Mouse (Mus musculus) thymus, adult 2 months (tissue): ENCODE measurements at regions not wholly inside any gene's neighbourhood (a gene's known extent, or its start where the extent isn't known, plus 50 kb on each side); places are given as distances from the start of the nearest gene placed in this dataset.

Experiments
- DNase-seq: peaks from one replicate; pipeline ENCODE4 v3.0.0; 2021
- H3K27ac ChIP-seq: fragments of 200-500 bp; 2 replicates; pipeline ENCODE4 v1.5.1; 2012; ENCODE audit warnings: low read length, control low read depth; ENCODE audit not compliant: control insufficient read depth, insufficient read depth
- H3K27me3 ChIP-seq: fragments of 200-500 bp; 2 replicates; pipeline ENCODE4 v1.6.1; 2012; ENCODE audit warnings: mild to moderate bottlenecking, low read length, moderate library complexity, mixed read lengths; ENCODE audit not compliant: control insufficient read depth, insufficient read depth
- H3K36me3 ChIP-seq: fragments of 200-500 bp; 2 replicates; pipeline ENCODE4 v1.6.1; 2012; ENCODE audit warnings: mild to moderate bottlenecking, low read length, moderate library complexity; ENCODE audit not compliant: control insufficient read depth, insufficient read depth
- H3K4me1 ChIP-seq: fragments of 200-500 bp; replicated peaks from 2 replicates; pipeline ENCODE4 v1.6.1; 2012; ENCODE audit warnings: low read length; ENCODE audit not compliant: control insufficient read depth, insufficient read depth
- H3K4me3 ChIP-seq: fragments of 200-500 bp; 2 replicates; pipeline ENCODE4 v1.5.1; 2012; ENCODE audit warnings: mild to moderate bottlenecking, low read length, control low read depth, moderate library complexity; ENCODE audit not compliant: control insufficient read depth, insufficient read depth
- CTCF ChIP-seq: fragments of 200-500 bp; IDR thresholded peaks from 2 replicates; pipeline ENCODE4 v1.5.1; 2012; ENCODE audit warnings: mild to moderate bottlenecking, control low read depth, low read length, moderate library complexity, borderline replicate concordance; ENCODE audit not compliant: control insufficient read depth, poor library complexity, insufficient read depth; ENCODE audit errors: extremely low read depth
- POLR2A ChIP-seq: fragments of 200-500 bp; IDR thresholded peaks from 2 replicates; pipeline ENCODE4 v1.6.1; 2012; ENCODE audit warnings: mild to moderate bottlenecking, low read length, control low read depth, moderate library complexity; ENCODE audit not compliant: control insufficient read depth, poor library complexity, insufficient read depth; ENCODE audit errors: extremely low read depth
- WGBS: fragments of 180-500 bp; shearing (Covaris S2); methylation state at CpG from one replicate; pipeline ENCODE4 v1.1.7; 2018; 5-methylcytosine and 5-hydroxymethylcytosine counted together

DNA sequence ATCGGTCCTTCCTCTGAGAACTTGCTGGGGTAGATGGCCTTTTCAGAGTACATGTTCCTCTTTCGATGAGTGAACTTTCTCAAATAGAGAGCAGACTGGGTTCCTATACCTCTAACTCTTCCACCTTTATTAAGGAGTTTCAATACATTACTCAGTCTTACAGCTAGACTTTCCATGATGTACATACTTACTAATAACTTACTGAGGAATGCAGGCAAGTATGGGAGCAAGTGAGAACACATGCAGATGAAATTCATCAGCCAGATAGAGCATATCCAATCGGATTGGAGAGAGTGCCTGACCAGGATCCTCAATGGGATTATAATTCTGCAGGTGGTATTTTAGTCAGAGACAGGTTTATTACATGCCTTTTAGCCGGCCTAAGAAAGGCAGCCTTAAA, 292.2 kb upstream of the Large1 start:
- no peaks in the 10 kb centered on the region for H3K36me3 ChIP-seq
- no peaks in the 10 kb centered on the region for H3K27me3 ChIP-seq
- no peak for TF ChIP-seq CTCF
- TF ChIP-seq POLR2A, result no peak
- H3K4me3 ChIP-seq, result no peak overlapping the region
- no peak for DNase-seq
- 85% methylated on average over 4 of the region's 4 CpGs for WGBS
- H3K27ac ChIP-seq, result no peak overlapping the region
- H3K4me1 ChIP-seq, result no peaks in the 10 kb centered on the region

DNA sequence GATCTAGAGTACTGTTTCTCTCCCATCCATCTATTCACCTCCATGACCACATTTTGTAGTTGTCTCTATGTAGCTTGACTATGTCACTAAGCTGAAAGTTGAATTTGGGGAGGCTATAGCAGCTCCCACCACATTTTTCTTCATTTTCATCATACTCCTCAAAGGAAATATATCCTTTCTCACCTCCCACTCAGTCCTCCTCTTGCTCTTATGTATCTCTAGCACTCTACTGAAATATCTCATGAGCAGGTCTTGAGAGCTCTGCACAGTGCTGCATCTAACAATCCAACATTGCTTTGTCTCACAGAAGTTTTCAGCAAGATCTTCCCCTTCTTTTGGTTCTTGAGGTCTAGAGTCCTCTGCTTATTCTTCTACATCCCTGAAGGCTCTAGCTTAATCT, 273.5 kb upstream of the Large1 start:
- DNase-seq, result no peak
- Histone ChIP-seq H3K27ac (no peak overlapping the region), H3K27me3 (no peaks in the 10 kb centered on the region), H3K4me1 (no peaks in the 10 kb centered on the region), H3K36me3 (no peaks in the 10 kb centered on the region), H3K4me3 (no peak overlapping the region)
- TF ChIP-seq CTCF, result no peak

DNA sequence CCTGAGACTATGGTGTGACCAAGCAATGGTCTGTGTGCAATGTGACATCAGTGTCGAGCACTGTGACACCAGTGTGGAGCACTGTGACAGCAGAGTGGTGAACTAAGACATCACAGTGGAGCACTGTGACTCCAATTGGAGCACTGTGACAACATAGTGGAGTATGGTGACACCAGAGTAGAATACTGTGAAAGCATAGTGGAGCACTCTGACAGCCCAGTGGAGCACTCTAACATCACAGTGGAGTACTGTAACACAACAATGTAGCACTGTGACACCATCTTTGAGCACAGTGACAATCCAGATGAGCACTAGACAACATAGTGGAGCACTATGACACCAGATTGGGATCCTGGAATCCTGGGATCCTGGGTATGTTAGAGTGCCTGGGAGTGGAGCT, 265.6 kb upstream of the Large1 start:
- Histone ChIP-seq H3K27ac (no peak overlapping the region), H3K4me1 (no peaks in the 10 kb centered on the region), H3K36me3 (no peaks in the 10 kb centered on the region), H3K27me3 (no peaks in the 10 kb centered on the region), H3K4me3 (no peak overlapping the region)
- TF ChIP-seq CTCF, result no peak
- no peak for TF ChIP-seq POLR2A
- peak; percentile 1 for DNase-seq
- WGBS, result 85% methylated on average over 1 of the region's 1 CpGs

DNA sequence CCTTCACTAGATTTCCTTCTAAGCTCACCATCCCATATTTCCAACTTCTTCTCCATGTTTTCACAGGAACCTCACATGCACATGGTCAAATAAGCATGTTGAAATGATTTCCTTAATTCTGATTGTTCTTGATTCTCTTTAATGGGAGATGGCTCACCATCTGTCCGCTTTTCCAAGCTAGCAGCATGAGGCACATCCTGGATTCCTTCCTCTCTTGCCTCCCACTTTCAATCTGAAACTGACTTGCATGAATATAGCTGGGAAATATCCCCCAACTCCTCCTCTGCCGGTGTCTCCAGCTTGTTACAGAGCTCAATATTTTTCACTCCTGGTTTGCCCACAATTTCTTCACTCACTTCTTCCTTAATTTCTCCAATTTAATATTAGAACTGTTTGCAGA, 261.3 kb upstream of the Large1 start:
- WGBS, result 90% methylated on average over 2 of the region's 2 CpGs

DNA sequence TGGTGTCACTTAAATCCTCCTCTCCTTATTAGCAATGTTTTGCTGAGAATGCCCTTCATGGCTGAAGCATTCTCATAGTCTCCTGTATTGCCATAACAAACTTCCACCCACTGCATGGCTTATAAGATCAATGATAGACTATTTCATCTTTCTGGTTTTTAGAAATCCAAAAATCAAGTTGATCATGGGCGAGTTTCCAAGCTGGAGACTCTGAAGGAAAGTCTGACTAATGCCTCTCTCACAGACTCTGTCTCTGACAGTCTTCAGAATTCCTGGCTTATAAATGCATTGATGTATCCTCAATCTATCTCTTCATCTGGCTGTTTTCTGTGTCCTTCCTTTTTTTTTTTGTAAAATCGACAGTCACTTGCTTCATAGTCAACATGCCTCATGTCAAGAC, 260.8 kb upstream of the Large1 start:
- TF ChIP-seq CTCF (no peak), POLR2A (no peak)
- H3K27me3 ChIP-seq, result no peaks in the 10 kb centered on the region
- H3K4me1 ChIP-seq, result no peaks in the 10 kb centered on the region
- no peaks in the 10 kb centered on the region for H3K36me3 ChIP-seq
- no peak overlapping the region for H3K27ac ChIP-seq
- no peak for DNase-seq
- WGBS, result 66% methylated on average over 2 of the region's 2 CpGs
- H3K4me3 ChIP-seq, result no peak overlapping the region

More for the DNA sequence above, 261.3 kb upstream of the Large1 start:
- no peaks in the 10 kb centered on the region for H3K27me3 ChIP-seq
- no peak for TF ChIP-seq POLR2A
- no peak for TF ChIP-seq CTCF
- no peak overlapping the region for H3K27ac ChIP-seq
- no peak for DNase-seq
- H3K4me1 ChIP-seq, result no peaks in the 10 kb centered on the region
- no peaks in the 10 kb centered on the region for H3K36me3 ChIP-seq
- no peak overlapping the region for H3K4me3 ChIP-seq

DNA sequence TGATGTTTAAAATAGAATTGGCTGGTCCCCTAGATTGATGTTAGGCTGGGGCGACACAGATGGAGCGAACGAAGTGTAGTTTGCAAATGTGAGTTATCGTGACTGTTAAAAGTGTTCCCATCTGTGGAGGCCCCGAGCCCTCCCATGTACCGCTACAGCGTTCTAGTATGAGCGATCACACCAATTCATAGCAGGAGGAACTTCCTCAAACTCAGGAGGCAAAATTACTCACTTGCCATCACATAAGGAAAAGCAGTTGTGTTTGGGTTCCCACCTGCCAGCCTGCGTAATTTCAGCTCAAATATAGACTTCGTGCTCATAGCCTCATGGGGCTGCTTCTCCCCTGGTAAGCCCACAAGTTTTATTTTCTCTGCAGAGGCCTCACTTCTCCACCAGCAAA, 258.2 kb upstream of the Large1 start:
- TF ChIP-seq CTCF, result no peak
- TF ChIP-seq POLR2A, result no peak
- DNase-seq, result no peak
- WGBS, result 94% methylated on average over 10 of the region's 10 CpGs
- Histone ChIP-seq H3K27me3 (no peaks in the 10 kb centered on the region), H3K4me3 (no peak overlapping the region), H3K36me3 (no peaks in the 10 kb centered on the region), H3K4me1 (no peaks in the 10 kb centered on the region), H3K27ac (no peak overlapping the region)

DNA sequence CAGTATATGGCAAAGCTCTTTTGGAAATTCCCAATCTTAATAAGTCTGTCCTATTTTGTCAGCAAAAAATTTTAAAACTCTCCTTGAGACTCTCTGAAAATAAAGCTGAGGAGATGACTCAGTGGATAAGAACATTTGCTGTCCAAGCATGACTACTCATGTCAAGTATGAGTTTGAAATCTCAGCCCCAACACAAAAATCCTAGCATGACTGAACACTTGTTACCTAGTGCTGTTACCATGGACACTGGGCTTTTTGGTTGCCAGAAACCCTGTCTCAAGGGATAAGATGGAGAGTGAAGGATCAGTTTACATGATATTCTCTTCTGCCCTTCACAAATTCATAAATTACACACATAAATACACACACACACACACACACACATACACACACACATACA, 217.3 kb upstream of the Large1 start:
- Histone ChIP-seq H3K4me1 (no peaks in the 10 kb centered on the region), H3K36me3 (no peaks in the 10 kb centered on the region), H3K4me3 (no peak overlapping the region), H3K27me3 (no peaks in the 10 kb centered on the region), H3K27ac (no peak overlapping the region)
- no peak for DNase-seq
- no peak for TF ChIP-seq POLR2A
- TF ChIP-seq CTCF, result no peak

DNA sequence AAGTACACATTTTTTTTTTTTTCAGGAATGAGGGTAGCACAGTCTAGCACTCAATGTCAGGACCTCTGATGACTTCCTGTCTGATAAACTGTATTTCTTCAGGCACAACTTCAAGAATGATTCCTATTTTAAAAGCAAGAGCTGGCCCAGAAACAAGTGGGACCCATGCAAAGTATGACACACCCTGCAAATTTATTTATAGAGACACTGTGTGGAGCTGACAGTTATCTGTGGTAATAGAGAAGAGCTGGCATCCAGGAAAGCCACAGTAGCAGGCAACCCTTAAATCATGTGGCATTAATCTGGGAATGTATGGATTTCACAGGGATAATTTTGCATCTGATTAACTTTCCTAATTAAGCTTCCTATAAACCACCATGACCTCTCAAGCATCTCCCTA, 216.6 kb upstream of the Large1 start:
- H3K27ac ChIP-seq, result no peak overlapping the region
- TF ChIP-seq CTCF, result no peak
- no peak for TF ChIP-seq POLR2A
- no peak overlapping the region for H3K4me3 ChIP-seq
- no peak for DNase-seq
- no peaks in the 10 kb centered on the region for H3K27me3 ChIP-seq
- no peaks in the 10 kb centered on the region for H3K36me3 ChIP-seq
- H3K4me1 ChIP-seq, result no peaks in the 10 kb centered on the region
